Mouse (Mus musculus): ENCODE results near the gene Gdpgp1. TPM values are rescaled to one million over a fixed set of nuclear protein-coding genes. Genes with fewer than 3 reads are reported as not detected.

Gene Gdpgp1
- polyA plus RNA-seq (2015; fragmentation: Illumina TruSeq; extraction: RNeasy Lipid Tissue Mini Kit (QIAGEN cat#74804); ENCODE audit: insufficient read depth, low read depth, low replicate concordance), result 0.63 TPM

GRCm38 (mm10) chr7:80232489-80233029 lies at the start of gene Gdpgp1, which contains the start of gene Cib1:
TSS of gene Gdpgp1 (plus strand) at chr7:80232865.
TSS of gene Cib1 (minus strand) at chr7:80232813.

DNA sequence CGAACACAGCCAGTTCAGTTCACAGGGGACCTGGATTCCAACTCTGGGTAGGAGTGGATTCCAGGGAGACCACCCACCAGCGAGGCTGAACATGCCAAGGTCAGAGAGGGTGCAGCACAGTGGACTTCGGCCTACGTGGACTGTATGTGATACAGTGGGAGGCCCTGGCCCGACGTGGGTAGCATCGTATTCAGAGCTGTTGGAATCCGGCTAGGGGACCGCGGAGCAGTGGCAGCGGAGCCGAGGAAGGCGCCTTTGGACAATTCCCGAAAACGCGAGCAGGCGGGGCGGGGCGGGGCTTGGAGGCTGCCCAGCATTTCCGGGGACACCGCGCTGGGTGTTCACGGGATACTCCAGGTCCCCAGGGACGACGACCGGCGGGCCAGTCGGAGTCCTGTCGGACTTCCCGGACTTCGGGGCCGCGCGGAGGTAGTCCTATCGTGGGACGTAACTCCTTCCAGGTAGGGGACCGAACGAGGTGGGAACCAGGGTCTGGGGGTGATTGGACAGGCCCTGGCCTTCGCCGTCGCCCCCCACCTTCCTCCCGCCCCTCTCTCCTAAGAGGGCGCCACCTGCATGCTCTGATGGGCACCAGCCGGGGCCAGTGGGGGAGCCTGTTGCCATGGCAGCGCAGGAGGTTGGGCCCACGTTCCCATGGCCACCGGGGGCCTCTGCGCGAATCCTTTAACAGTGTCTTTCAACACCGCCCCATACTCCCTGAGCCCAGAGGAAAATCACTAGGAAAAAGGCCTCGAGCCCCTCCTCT lies 46.0 kb upstream of the Gdpgp1 start, which contains the start of gene Sema4b:
Gene Sema4b (plus strand): TSS at position 311 of the 766 bp plus-strand sequence.

DNA sequence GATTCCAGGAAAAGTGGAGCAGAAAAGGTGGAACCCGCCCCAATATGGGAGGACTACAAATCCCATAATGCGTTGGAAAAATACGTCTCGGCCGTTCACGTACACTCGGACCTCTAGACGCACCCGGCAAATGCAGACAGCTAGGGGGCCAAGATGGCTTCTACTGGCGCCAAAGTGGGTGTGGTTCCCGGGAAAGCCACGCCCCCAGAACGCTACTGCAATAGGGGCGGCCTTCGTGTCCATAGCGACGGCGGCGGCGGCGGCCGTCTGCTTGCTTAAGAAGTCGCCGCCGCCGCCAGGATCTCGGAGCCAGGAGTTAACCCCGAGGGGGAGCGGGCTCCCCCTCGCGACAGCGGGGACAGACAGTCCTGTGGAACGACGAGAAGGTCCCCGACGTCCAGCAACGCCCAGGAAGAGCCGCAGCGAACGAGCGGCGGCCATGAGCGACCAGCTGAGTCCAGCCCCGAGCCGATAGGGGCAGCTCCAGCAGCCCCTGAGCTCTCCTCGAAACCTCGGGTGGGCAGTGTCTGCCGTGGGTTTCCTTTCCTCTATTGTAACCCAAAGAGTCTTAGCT lies 13.6 kb downstream of the Gdpgp1 start, which contains the start of gene Ttll13:
Gene Ttll13 (plus strand): TSS at position 229 of the 574 bp plus-strand sequence.

GRCm38 (mm10) chr7:80260625-80261371 lies 28.1 kb downstream of the Gdpgp1 start, which contains the start of gene Ngrn:
TSS of gene Ngrn (plus strand) at chr7:80261215.

GRCm38 (mm10) chr7:80268897-80269750 lies 36.5 kb downstream of the Gdpgp1 start, which contains the start of gene Vps33b:
TSS of gene Vps33b (plus strand) at chr7:80269649.

Other genes starting within 250 kb of the Gdpgp1 start
- 2.2 TPM for gene Zfp710, start 208.1 kb upstream of the Gdpgp1 start, polyA plus RNA-seq (2015; fragmentation: Illumina TruSeq; extraction: RNeasy Lipid Tissue Mini Kit (QIAGEN cat#74804); ENCODE audit: insufficient read depth, low read depth, low replicate concordance)
- gene Idh2, start 117.5 kb upstream of the Gdpgp1 start, polyA plus RNA-seq (2015; fragmentation: Illumina TruSeq; extraction: RNeasy Lipid Tissue Mini Kit (QIAGEN cat#74804); ENCODE audit: insufficient read depth, low read depth, low replicate concordance), result 58.3 TPM
- 2.1 TPM for gene Sema4b, start 46.0 kb upstream of the Gdpgp1 start, polyA plus RNA-seq (2015; fragmentation: Illumina TruSeq; extraction: RNeasy Lipid Tissue Mini Kit (QIAGEN cat#74804); ENCODE audit: insufficient read depth, low read depth, low replicate concordance)
- 16.9 TPM for gene Cib1, start 52 bp upstream of the Gdpgp1 start, polyA plus RNA-seq (2015; fragmentation: Illumina TruSeq; extraction: RNeasy Lipid Tissue Mini Kit (QIAGEN cat#74804); ENCODE audit: insufficient read depth, low read depth, low replicate concordance)
- gene Ttll13, start 13.5 kb downstream of the Gdpgp1 start, polyA plus RNA-seq (2015; fragmentation: Illumina TruSeq; extraction: RNeasy Lipid Tissue Mini Kit (QIAGEN cat#74804); ENCODE audit: insufficient read depth, low read depth, low replicate concordance), result 0.57 TPM
- 10.3 TPM for gene Ngrn, start 28.4 kb downstream of the Gdpgp1 start, polyA plus RNA-seq (2015; fragmentation: Illumina TruSeq; extraction: RNeasy Lipid Tissue Mini Kit (QIAGEN cat#74804); ENCODE audit: insufficient read depth, low read depth, low replicate concordance)
- 3.4 TPM for gene Vps33b, start 36.8 kb downstream of the Gdpgp1 start, polyA plus RNA-seq (2015; fragmentation: Illumina TruSeq; extraction: RNeasy Lipid Tissue Mini Kit (QIAGEN cat#74804); ENCODE audit: insufficient read depth, low read depth, low replicate concordance)
- gene Prc1, start 61.6 kb downstream of the Gdpgp1 start, polyA plus RNA-seq (2015; fragmentation: Illumina TruSeq; extraction: RNeasy Lipid Tissue Mini Kit (QIAGEN cat#74804); ENCODE audit: insufficient read depth, low read depth, low replicate concordance), result 0.87 TPM
- 5.5 TPM for gene Rccd1, start 91.6 kb downstream of the Gdpgp1 start, polyA plus RNA-seq (2015; fragmentation: Illumina TruSeq; extraction: RNeasy Lipid Tissue Mini Kit (QIAGEN cat#74804); ENCODE audit: insufficient read depth, low read depth, low replicate concordance)
- 8.2 TPM for gene Unc45a, start 108.1 kb downstream of the Gdpgp1 start, polyA plus RNA-seq (2015; fragmentation: Illumina TruSeq; extraction: RNeasy Lipid Tissue Mini Kit (QIAGEN cat#74804); ENCODE audit: insufficient read depth, low read depth, low replicate concordance)
- 6.2 TPM for gene Hddc3, start 110.2 kb downstream of the Gdpgp1 start, polyA plus RNA-seq (2015; fragmentation: Illumina TruSeq; extraction: RNeasy Lipid Tissue Mini Kit (QIAGEN cat#74804); ENCODE audit: insufficient read depth, low read depth, low replicate concordance)
- gene Man2a2, start 138.5 kb downstream of the Gdpgp1 start, polyA plus RNA-seq (2015; fragmentation: Illumina TruSeq; extraction: RNeasy Lipid Tissue Mini Kit (QIAGEN cat#74804); ENCODE audit: insufficient read depth, low read depth, low replicate concordance), result 8.4 TPM
- gene Fes, start 155.1 kb downstream of the Gdpgp1 start, polyA plus RNA-seq (2015; fragmentation: Illumina TruSeq; extraction: RNeasy Lipid Tissue Mini Kit (QIAGEN cat#74804); ENCODE audit: insufficient read depth, low read depth, low replicate concordance), result 11.3 TPM
- 14.7 TPM for gene Furin, start 172.6 kb downstream of the Gdpgp1 start, polyA plus RNA-seq (2015; fragmentation: Illumina TruSeq; extraction: RNeasy Lipid Tissue Mini Kit (QIAGEN cat#74804); ENCODE audit: insufficient read depth, low read depth, low replicate concordance)